Mouse (Mus musculus) spleen, adult 18-20 months (tissue): Measurements from ENCODE around the gene Dglucy.
"Not testable (repeated sequence)": the region's sequence is repeated elsewhere in the genome, so short reads cannot be mapped to it uniquely, and the experiment has no call there.

ENCODE experiments used
- DNase-seq, 2 experiments: peaks; one replicate each; pipeline ENCODE4 v3.0.0; 2022; ENCODE audit warnings: mixed read lengths in 2 of 2

The Dglucy gene

DNA sequence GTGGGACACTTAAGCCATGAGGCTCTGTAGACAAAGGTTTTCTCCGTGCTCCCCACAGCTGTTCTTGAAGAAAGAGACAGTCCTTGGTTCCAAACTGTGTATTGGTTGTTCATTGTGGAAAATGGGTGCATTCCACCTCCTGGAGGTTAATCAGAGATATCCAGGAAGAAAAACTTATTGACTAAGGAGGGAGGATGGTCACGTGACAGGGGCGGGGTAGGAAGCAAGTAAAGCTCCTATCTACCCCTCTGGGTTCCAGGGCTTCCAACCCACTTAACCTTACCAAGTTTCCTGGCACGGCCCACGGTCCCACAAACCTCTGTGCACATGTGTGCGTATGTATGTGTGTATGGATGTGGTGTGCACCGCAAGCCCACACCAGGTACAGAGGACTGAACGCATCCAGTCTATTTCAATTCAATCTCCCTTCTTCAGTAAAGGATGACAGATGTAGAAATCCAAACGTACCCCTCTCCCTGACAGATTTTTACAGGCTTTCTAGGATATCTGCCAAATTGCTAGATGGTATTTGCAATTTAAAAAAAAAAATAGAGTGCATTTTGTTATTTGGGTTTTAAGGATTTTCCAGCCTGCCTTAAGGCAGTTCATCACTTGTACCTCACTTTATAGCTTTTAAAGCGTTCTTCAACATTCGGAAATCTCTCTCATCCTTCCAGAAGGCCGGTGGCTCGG lies 2.7 kb downstream of the Dglucy start:
- DNase-seq = no peak

DNA sequence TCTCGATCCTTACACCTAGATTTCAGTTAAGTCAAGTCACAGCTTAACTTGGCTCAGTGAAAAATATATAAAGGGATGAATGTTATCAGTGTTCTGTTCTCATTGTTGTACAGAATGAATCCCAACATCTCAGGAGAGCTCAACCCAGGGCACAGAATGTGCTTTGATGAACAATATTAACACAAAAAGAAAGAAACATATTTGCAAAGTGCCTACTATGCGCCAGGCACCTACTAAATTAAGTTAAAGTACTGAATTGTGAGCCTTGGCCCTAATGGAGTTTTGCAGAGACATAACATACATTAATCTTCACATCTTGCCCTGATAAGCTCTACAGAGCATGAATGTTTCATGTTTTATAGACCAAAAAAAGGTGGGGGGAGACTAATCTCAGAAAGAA lies 5.3 kb downstream of the Dglucy start:
- DNase-seq = no peak

DNA sequence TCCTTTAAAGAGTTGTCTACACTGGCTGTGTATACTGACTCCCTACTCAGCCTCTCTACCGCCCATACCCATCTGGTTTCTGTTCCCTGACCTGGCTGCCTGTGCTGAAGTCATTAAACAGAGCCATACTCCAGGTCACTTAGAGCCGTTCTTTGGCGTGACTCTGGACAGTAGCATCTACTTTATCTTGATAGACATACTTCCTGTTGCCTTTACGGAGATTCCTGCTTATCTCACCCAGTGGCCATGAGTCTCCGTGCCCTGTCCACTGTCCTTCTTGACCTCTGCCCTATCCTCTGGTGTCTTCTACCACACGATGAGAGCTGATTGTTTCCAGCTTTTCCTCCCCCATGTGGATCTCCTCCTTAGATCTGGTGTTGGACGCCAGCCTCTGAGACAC lies 6.5 kb downstream of the Dglucy start:
- no peak for DNase-seq

DNA sequence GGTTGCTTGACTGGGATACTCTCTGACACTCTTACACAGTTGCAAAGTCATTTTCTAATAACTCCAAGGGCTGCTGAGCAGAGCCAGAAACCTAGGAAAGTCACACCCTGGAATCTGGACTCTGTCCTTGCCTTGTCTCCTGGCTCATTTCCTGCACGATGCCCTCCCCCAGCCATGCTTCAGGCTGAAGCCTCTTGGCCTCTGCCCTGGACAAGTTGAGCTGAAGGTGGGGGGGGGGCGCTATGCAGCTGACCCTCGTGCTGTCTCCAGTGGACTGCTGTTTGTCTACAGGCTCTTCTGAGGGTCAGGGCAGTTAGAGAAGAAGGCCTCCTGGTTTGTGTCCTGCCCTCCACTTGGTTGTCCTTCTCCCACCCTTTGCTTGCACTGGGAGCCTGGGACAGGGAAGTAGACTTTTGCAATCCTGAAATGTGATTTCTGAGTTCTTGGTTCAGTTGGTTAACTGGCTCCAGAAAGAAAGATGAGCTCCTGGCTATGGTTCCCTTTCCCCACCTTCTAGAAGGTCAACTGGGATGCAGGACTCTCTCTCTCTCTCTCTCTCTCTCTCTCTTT lies 11.2 kb downstream of the Dglucy start:
- DNase-seq = no peak

GRCm38 (mm10) chr12:100791425-100791824 lies 12.6 kb downstream of the Dglucy start:
- DNase-seq = no peak

DNA sequence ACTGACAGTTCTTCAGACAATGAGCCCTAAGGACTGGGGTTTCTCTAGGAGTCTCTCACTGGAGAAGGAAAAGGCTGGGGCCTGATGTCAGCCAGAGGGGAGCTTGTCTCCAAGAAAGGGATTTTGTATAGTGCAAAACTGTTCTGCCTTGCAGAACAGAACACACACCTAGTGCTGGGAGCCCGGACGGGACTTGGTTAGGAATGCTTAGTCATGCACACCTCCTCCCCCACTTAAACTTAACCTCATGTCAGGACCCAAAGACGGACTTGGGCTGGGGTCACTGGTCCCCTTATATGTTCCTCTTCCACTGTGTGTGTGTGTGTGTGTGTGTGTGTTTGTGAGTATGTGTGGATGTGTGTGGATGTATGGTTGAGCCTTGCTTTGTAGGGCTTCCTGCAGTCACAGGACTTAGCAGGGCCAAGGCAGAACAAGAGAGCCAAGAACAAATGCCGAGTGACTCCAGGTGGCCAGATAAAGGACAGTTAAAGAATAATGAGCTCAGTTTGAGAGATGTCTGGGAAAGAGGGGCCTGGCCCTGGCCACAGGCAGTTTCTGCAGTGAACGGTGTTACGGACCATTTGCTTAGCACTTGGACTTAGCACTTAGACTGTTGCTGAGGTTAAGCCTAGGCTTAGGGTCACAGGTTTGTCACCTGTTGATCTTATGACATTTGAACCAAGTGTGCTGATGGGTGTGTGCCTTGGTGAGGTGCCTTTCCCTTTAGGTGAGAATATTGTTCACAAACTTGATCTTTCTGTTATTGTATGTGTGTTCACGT lies 15.8 kb downstream of the Dglucy start:
- no peak for DNase-seq

GRCm38 (mm10) chr12:100795390-100796036 lies 16.7 kb downstream of the Dglucy start:
- DNase-seq = no peak

- DNase-seq = not testable (repeated sequence)
These were observed 24.5 kb downstream of the Dglucy start for GRCm38 (mm10) chr12:100803391-100803790.

DNA sequence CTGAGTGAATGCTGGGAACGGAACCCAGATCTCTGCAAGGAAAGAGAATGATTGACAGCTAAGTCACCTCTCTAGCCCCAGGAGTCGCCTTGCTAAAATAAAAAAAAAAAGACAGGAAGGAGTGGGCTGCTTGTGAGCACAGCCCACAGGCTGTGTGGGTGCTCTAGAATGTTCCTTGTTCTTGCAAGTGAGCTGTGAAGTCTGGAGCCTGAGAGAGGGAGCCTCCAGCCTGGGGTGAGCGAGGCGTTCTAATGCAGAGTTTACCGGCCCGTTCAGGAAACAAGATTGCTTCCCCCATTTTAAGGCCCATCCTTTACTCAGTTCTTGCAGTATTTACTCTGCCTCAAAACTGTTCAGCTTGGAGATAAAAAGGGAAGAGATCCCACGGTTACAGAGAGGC lies 28.4 kb downstream of the Dglucy start:
- DNase-seq = no peak

- DNase-seq = no peak
These were observed 29.9 kb downstream of the Dglucy start for GRCm38 (mm10) chr12:100808609-100809280.

DNA sequence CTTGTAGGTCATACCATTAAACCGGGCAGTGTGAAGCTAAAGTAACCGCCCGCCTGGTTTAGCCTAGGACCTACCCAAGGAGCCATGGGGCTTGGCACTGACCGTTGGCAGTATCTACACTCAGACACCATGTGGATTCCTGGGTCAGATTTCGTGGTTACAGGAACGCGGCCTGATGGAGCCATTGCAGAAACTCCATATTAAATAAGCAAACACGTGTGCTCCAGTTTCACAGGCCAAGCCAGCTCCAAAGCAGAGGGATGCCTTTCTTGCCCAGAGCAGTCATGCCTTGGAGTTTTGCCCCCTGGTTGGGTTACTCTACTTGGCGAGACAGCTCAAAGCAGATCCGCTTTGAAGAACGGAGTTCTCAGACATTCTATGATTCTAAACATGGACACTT lies 31.7 kb downstream of the Dglucy start:
- DNase-seq = no peak

DNA sequence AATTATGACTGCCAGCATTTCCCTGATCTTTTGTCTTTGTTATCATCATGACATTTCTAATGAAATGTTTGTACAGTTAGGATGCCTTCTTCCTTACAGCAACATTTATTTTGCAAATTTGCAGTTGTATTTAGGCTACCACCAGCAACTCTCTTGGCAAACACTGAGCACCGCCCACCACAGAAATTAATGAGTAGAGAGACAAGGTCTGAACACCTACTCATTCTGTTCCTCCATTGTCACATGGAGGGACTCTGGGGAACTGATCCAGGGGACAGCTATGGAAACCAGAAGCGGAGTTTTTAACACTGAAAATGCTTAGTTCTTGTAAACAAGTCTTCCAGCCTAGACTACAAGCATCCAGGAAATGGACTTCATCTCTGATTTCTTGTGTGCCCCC lies 35.0 kb downstream of the Dglucy start:
- DNase-seq = no peak

DNA sequence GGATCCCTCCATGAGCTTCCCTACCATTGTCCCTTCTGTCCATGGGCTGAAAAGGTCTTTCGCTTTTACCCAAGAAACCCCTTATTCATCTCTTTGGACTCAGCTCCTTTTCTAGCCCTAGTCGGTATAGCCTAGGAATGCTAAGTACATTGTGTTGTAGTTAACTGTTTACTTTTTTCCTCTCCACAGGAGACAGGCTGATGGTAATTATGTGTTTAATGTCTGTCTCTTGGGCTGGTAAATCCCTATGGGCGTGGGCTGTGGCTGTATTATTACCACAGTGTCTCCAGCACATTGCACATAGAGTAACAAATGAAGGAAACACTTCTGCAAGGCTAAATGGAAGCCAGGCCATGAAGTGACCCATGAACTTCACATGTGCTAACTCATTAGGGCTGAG lies 35.8 kb downstream of the Dglucy start:
- DNase-seq = no peak

DNA sequence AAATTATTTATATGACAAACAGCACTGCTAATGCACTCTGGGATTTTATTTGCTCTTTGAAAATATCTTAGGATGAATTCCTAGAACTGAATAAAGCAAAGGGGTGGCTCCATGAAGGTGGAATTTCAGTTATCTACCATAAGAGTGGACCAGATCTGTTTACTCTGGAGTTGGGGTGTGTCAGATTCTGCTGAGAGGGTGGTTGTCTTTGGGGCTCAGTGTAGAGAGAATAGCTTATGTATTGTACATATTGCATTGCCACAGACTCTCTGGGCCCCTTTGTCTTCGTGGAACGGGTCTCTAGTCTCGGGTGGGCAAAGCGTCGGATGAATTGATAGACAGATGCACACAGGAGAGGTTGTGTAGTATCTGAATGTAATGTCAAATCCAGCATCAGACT lies 38.0 kb downstream of the Dglucy start:
- DNase-seq = no peak

DNA sequence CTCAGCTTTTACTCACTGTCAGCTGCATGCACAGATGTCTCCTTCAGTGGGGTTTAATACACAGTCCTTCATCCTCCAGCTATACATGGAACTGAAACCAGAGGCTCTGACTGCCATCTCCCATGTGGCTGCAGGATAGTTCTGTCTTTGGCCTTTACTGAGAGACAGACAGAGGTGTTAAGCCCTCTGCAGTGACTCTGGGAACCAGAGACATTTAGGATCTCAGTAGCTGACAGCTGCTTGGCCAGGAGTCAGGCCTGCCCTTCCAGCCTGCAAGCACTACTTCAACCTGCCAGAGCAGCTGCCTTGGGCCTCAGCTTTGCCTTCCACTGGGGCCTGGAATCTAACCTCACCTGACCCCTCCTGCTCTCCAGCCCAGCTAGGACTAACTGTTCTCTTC lies 41.1 kb downstream of the Dglucy start:
- DNase-seq = no peak

- no peak for DNase-seq
These were observed 52.2 kb downstream of the Dglucy start for GRCm38 (mm10) chr12:100831021-100831420.

- no peak for DNase-seq
These were observed 52.9 kb downstream of the Dglucy start for GRCm38 (mm10) chr12:100831629-100832325.

DNA sequence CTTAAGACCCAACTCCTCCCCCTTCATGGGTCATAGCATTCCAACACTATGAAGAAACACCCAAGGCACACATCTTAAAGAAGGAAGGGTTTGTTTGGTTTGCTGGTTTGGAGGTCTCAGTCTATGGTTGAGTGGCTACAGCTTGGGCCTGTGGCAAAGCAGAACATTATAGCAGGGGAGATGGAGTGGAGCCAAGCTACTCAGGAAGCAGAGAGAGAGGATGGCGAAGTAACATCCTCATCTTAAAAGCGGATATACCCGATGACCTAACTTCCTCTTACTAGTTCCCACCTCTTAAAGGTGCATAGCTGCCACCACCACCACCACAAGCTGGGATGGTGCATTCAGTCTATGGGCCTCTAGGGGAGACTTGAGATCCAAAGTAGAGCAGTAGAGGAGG lies 58.4 kb downstream of the Dglucy start:
- peak in 1 of 2 experiments; percentile 26 for DNase-seq

- peak; percentile 39 to 47 for DNase-seq
These were observed 60.3 kb downstream of the Dglucy start for GRCm38 (mm10) chr12:100839079-100839600.

- DNase-seq = no peak
These were observed 61.1 kb downstream of the Dglucy start for GRCm38 (mm10) chr12:100839926-100840325.

GRCm38 (mm10) chr12:100841211-100841792 lies 62.4 kb downstream of the Dglucy start:
- peak; percentile 61 to 81 for DNase-seq

DNA sequence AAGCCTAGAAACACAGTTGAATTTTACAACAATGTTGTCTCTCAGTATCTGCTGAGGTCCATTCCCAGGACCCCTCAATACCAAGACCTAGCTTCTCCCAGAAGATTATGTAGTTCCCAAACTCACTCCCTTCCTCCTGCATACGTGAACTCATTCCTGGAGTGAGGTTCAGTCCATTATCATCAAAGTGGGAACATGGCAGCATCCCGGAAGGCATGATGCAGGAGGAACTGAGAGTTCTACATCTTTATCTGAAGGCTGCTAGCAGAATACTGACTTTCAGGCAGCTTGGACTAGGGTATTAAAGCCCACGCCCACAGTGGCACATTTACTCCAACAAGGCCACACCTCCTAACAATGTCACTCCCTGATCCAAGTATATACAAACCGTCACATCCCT lies 64.3 kb downstream of the Dglucy start:
- no peak for DNase-seq
